In genomic region chr4:106749699-106750098, GRCm38 (mm10) we compare ENCODE assay signal across 8 mouse cellular contexts. TPM values are rescaled to one million over a fixed set of nuclear protein-coding genes. Genes with fewer than 3 reads are reported as not detected.
A peak's percentile ranks its signal among the peaks of the same experiment; 100 is the strongest.
DNase-seq lines count a peak whose midpoint lies in the region; ATAC-seq and TF ChIP-seq lines count a peak whose summit lies in the region.

No protein-coding gene starts in this region.

- peak overlapping the region; percentile 29 for H3K4me2 ChIP-seq in embryonic facial prominence, embryonic 15.5 days (replicated peaks)
- peak overlapping the region; percentile 46 for H3K4me2 ChIP-seq in kidney, embryonic 15.5 days
- H3K4me2 ChIP-seq in limb, embryonic 15.5 days: peak overlapping the region; percentile 32
- H3K4me2 ChIP-seq in midbrain, postnatal 0 days (ENCODE audit: low read depth, low read length, poor library complexity, severe bottlenecking): peak overlapping the region; percentile 28

- no peaks in the 10 kb centered on the region for H3K36me3 ChIP-seq in embryonic facial prominence, embryonic 15.5 days
- no peaks in the 10 kb centered on the region for H3K36me3 ChIP-seq in heart, embryonic 10.5 days
- H3K36me3 ChIP-seq in kidney, embryonic 15.5 days: no peaks in the 10 kb centered on the region
- 0 out of 2 replicates have a peak, but pooled peaks cover 4% of the 10 kb centered on the region for H3K36me3 ChIP-seq in limb, embryonic 15.5 days
- H3K36me3 ChIP-seq in midbrain, postnatal 0 days (ENCODE audit: insufficient read depth, low read length): no peaks in the 10 kb centered on the region
- no peaks in the 10 kb centered on the region for H3K36me3 ChIP-seq in testis, adult 2 months (ENCODE audit: control insufficient read depth, insufficient read depth, low read length)

- TF ChIP-seq CTCF in bone marrow, adult 2 months (IDR thresholded peaks at IDR 0.05; ENCODE audit: control insufficient read depth, insufficient read depth, low read length): peak; percentile 41; the same call in 1 of the 2 replicates
- peak; percentile 94 for TF ChIP-seq CTCF in midbrain, postnatal 0 days (IDR thresholded peaks at IDR 0.05)
- peak; percentile 59; the same call in 1 of the 2 replicates for TF ChIP-seq CTCF in testis, adult 2 months (IDR thresholded peaks at IDR 0.05; ENCODE audit: control insufficient read depth, insufficient read depth, insufficient replicate concordance, low read depth, low read length)

- peak; percentile 39 for DNase-seq in A20 (ENCODE audit: low read depth, low spot score)
- peak; percentile 87 for DNase-seq in heart, embryonic 10.5 days (ENCODE audit: low spot score)
- peak; percentile 84 for DNase-seq in midbrain, postnatal 0 days (ENCODE audit: low spot score)

- H3K27me3 ChIP-seq in embryonic facial prominence, embryonic 15.5 days: no peaks in the 10 kb centered on the region
- H3K27me3 ChIP-seq in heart, embryonic 10.5 days (ENCODE audit: insufficient read depth, poor library complexity, severe bottlenecking): no peaks in the 10 kb centered on the region
- H3K27me3 ChIP-seq in kidney, embryonic 15.5 days: no peaks in the 10 kb centered on the region
- no peaks in the 10 kb centered on the region for H3K27me3 ChIP-seq in limb, embryonic 15.5 days
- H3K27me3 ChIP-seq in midbrain, postnatal 0 days (ENCODE audit: insufficient read depth, low read length): no peaks in the 10 kb centered on the region
- no peaks in the 10 kb centered on the region for H3K27me3 ChIP-seq in testis, adult 2 months (ENCODE audit: control insufficient read depth, insufficient read depth, low read length)

- no peaks in the 10 kb centered on the region for H3K4me1 ChIP-seq in bone marrow, adult 2 months (ENCODE audit: control insufficient read depth, insufficient read depth, low read length)
- peaks cover 4% of the 10 kb centered on the region; the same call in 1 of the 2 replicates for H3K4me1 ChIP-seq in embryonic facial prominence, embryonic 15.5 days
- H3K4me1 ChIP-seq in heart, embryonic 10.5 days: peaks cover 11% of the 10 kb centered on the region; the same call in 1 of the 2 replicates
- peaks cover 13% of the 10 kb centered on the region for H3K4me1 ChIP-seq in kidney, embryonic 15.5 days
- peaks cover 4% of the 10 kb centered on the region; the same call in 1 of the 2 replicates for H3K4me1 ChIP-seq in limb, embryonic 15.5 days
- peaks cover 12% of the 10 kb centered on the region; the same call in 1 of the 2 replicates for H3K4me1 ChIP-seq in midbrain, postnatal 0 days (ENCODE audit: insufficient read depth, low read length)
- no peaks in the 10 kb centered on the region for H3K4me1 ChIP-seq in testis, adult 2 months (ENCODE audit: control insufficient read depth, insufficient read depth, low read length)

- peak; percentile 73 for ATAC-seq in embryonic facial prominence, embryonic 15.5 days (ENCODE audit: insufficient number of reproducible peaks, low FRiP score, low TSS enrichment, low read depth)
- peak; percentile 78 for ATAC-seq in kidney, embryonic 15.5 days (replicated peaks; ENCODE audit: low FRiP score)
- ATAC-seq in limb, embryonic 15.5 days (ENCODE audit: insufficient number of reproducible peaks, low FRiP score, low TSS enrichment, low read depth): peak; percentile 46
- peak; percentile 87 for ATAC-seq in midbrain, postnatal 0 days (ENCODE audit: low FRiP score)

- TF ChIP-seq POLR2A in bone marrow, adult 2 months (IDR thresholded peaks at IDR 0.05; ENCODE audit: borderline replicate concordance, control insufficient read depth, low read depth, low read length): no peak
- TF ChIP-seq POLR2A in testis, adult 2 months (IDR thresholded peaks at IDR 0.05; ENCODE audit: control insufficient read depth, low read depth, low read length): no peak

- H3K27ac ChIP-seq in bone marrow, adult 2 months (ENCODE audit: control insufficient read depth, insufficient read depth, low read depth, low read length, poor library complexity): no peak overlapping the region
- 0 out of 2 replicates have a peak overlapping the region, but pooled peaks have one; percentile 3 for H3K27ac ChIP-seq in embryonic facial prominence, embryonic 15.5 days (replicated peaks)
- peak overlapping the region; percentile 63 for H3K27ac ChIP-seq in heart, embryonic 10.5 days
- H3K27ac ChIP-seq in kidney, embryonic 15.5 days: no peak overlapping the region
- H3K27ac ChIP-seq in limb, embryonic 15.5 days: peak overlapping the region; percentile 50; the same call in 1 of the 2 replicates
- no peak overlapping the region for H3K27ac ChIP-seq in midbrain, postnatal 0 days (ENCODE audit: low read depth, low read length)
- H3K27ac ChIP-seq in testis, adult 2 months (ENCODE audit: control insufficient read depth, insufficient read depth, low read depth, low read length): no peak overlapping the region

- no peak overlapping the region for H3K4me3 ChIP-seq in bone marrow, adult 2 months (replicated peaks; ENCODE audit: control insufficient read depth, low read depth, low read length)
- H3K4me3 ChIP-seq in embryonic facial prominence, embryonic 15.5 days (replicated peaks): peak overlapping the region; percentile 16; the same call in 1 of the 2 replicates
- peak overlapping the region; percentile 37; the same call in 1 of the 2 replicates for H3K4me3 ChIP-seq in heart, embryonic 10.5 days
- H3K4me3 ChIP-seq in kidney, embryonic 15.5 days (replicated peaks): peak overlapping the region; percentile 11
- H3K4me3 ChIP-seq in limb, embryonic 15.5 days: peak overlapping the region; percentile 16; the same call in 1 of the 2 replicates
- peak overlapping the region; percentile 10; the same call in 1 of the 2 replicates for H3K4me3 ChIP-seq in midbrain, postnatal 0 days (ENCODE audit: low read depth, low read length)
- H3K4me3 ChIP-seq in testis, adult 2 months (ENCODE audit: control insufficient read depth, low read depth, low read length): no peak overlapping the region

- 63% methylated on average over 7 of the region's 7 CpGs for WGBS in bone marrow, adult 2 months
- 9% methylated on average over 7 of the region's 7 CpGs for WGBS in embryonic facial prominence, embryonic 15.5 days
- WGBS in heart, embryonic 10.5 days: 6% methylated on average over 7 of the region's 7 CpGs
- whole genome bisulfite sequencing in kidney, embryonic 15.5 days: 3% methylated on average over 7 of the region's 7 CpGs
- WGBS in limb, embryonic 15.5 days: 7% methylated on average over 7 of the region's 7 CpGs
- 2% methylated on average over 7 of the region's 7 CpGs for WGBS in midbrain, postnatal 0 days

- H3K9me3 ChIP-seq in embryonic facial prominence, embryonic 15.5 days (replicated peaks): no peaks in the 10 kb centered on the region
- no peaks in the 10 kb centered on the region for H3K9me3 ChIP-seq in heart, embryonic 10.5 days
- no peaks in the 10 kb centered on the region for H3K9me3 ChIP-seq in kidney, embryonic 15.5 days (replicated peaks)
- H3K9me3 ChIP-seq in limb, embryonic 15.5 days: no peaks in the 10 kb centered on the region
- H3K9me3 ChIP-seq in midbrain, postnatal 0 days (ENCODE audit: low read length): no peaks in the 10 kb centered on the region

- no peak overlapping the region for H3K9ac ChIP-seq in embryonic facial prominence, embryonic 15.5 days
- H3K9ac ChIP-seq in kidney, embryonic 15.5 days: no peak overlapping the region
- no peak overlapping the region for H3K9ac ChIP-seq in limb, embryonic 15.5 days
- 0 out of 2 replicates have a peak overlapping the region, but pooled peaks have one; percentile 24 for H3K9ac ChIP-seq in midbrain, postnatal 0 days (replicated peaks; ENCODE audit: low read length, poor library complexity, severe bottlenecking)

RNA-seq across cellular contexts. Expression of gene Fam151a, which starts 16.0 kb away (rescaled TPM):
- not detected in 2 replicates for polyA plus RNA-seq in bone marrow, adult 2 months (2011; ENCODE audit: insufficient read depth, insufficient read length, low replicate concordance, missing spikeins)
- 0.14 and 0.33 TPM in 2 replicates for polyA plus RNA-seq in embryonic facial prominence, embryonic 15.5 days (2015; fragmentation: Nextera tagmentation; extraction: Ambion mirVana)
- 0.23 and 0.33 TPM in 2 replicates for polyA plus RNA-seq in heart, embryonic 10.5 days (2016; fragmentation: Nextera tagmentation; extraction: Ambion mirVana)
- 5.3 and 5.7 TPM in 2 replicates for polyA plus RNA-seq in kidney, embryonic 15.5 days (2015; fragmentation: Nextera tagmentation; extraction: Ambion mirVana)
- 0.57 and 0.65 TPM in 2 replicates for polyA plus RNA-seq in limb, embryonic 15.5 days (2015; fragmentation: Nextera tagmentation; extraction: Ambion mirVana)
- total RNA-seq in midbrain, postnatal 0 days (2014; rRNA removed): not detected in 2 replicates
- not detected in 2 replicates for polyA plus RNA-seq in midbrain, postnatal 0 days (2015; fragmentation: Nextera tagmentation; extraction: Ambion mirVana)
- polyA plus RNA-seq in testis, adult 2 months (2012; rRNA removed): 1.0 and 1.1 TPM in 2 replicates

RNA-seq across cellular contexts. Expression of gene Mroh7, which starts 19.0 kb away (rescaled TPM):
- polyA plus RNA-seq in bone marrow, adult 2 months (2011; ENCODE audit: insufficient read depth, insufficient read length, low replicate concordance, missing spikeins): 1.1 and 4.6 TPM in 2 replicates
- 0.39 and 0.57 TPM in 2 replicates for polyA plus RNA-seq in embryonic facial prominence, embryonic 15.5 days (2015; fragmentation: Nextera tagmentation; extraction: Ambion mirVana)
- polyA plus RNA-seq in heart, embryonic 10.5 days (2016; fragmentation: Nextera tagmentation; extraction: Ambion mirVana): 0.43 and 0.83 TPM in 2 replicates
- 0.52 and 0.57 TPM in 2 replicates for polyA plus RNA-seq in kidney, embryonic 15.5 days (2015; fragmentation: Nextera tagmentation; extraction: Ambion mirVana)
- polyA plus RNA-seq in limb, embryonic 15.5 days (2015; fragmentation: Nextera tagmentation; extraction: Ambion mirVana): 0.15 and 0.29 TPM in 2 replicates
- 1.1 and 1.3 TPM in 2 replicates for total RNA-seq in midbrain, postnatal 0 days (2014; rRNA removed)
- polyA plus RNA-seq in midbrain, postnatal 0 days (2015; fragmentation: Nextera tagmentation; extraction: Ambion mirVana): 0.59 and 0.64 TPM in 2 replicates
- 158 and 166 TPM in 2 replicates for polyA plus RNA-seq in testis, adult 2 months (2012; rRNA removed)

RNA-seq across cellular contexts. Expression of gene Acot11, which starts 55.1 kb away (rescaled TPM):
- polyA plus RNA-seq in bone marrow, adult 2 months (2011; ENCODE audit: insufficient read depth, insufficient read length, low replicate concordance, missing spikeins): 1.7 and 4.4 TPM in 2 replicates
- polyA plus RNA-seq in embryonic facial prominence, embryonic 15.5 days (2015; fragmentation: Nextera tagmentation; extraction: Ambion mirVana): 3.0 and 4.1 TPM in 2 replicates
- 3.5 and 5.6 TPM in 2 replicates for polyA plus RNA-seq in heart, embryonic 10.5 days (2016; fragmentation: Nextera tagmentation; extraction: Ambion mirVana)
- 2.7 and 3.7 TPM in 2 replicates for polyA plus RNA-seq in kidney, embryonic 15.5 days (2015; fragmentation: Nextera tagmentation; extraction: Ambion mirVana)
- polyA plus RNA-seq in limb, embryonic 15.5 days (2015; fragmentation: Nextera tagmentation; extraction: Ambion mirVana): 4.0 and 4.8 TPM in 2 replicates
- total RNA-seq in midbrain, postnatal 0 days (2014; rRNA removed): 4.0 and 7.0 TPM in 2 replicates
- polyA plus RNA-seq in midbrain, postnatal 0 days (2015; fragmentation: Nextera tagmentation; extraction: Ambion mirVana): 1.8 and 2.1 TPM in 2 replicates
- 0.93 and 1.0 TPM in 2 replicates for polyA plus RNA-seq in testis, adult 2 months (2012; rRNA removed)

Comparison
In these comparisons a context has a peak if more than half of its experiments do, and no peak if none do; other contexts are left out.
1. H3K27ac ChIP-seq: peak in embryonic facial prominence, embryonic 15.5 days (single experiment), heart, embryonic 10.5 days (single experiment) and limb, embryonic 15.5 days (single experiment); none in bone marrow, adult 2 months (single experiment), kidney, embryonic 15.5 days (single experiment), midbrain, postnatal 0 days (single experiment) and testis, adult 2 months (single experiment).
2. H3K4me3 ChIP-seq: peak in embryonic facial prominence, embryonic 15.5 days (single experiment), heart, embryonic 10.5 days (single experiment), kidney, embryonic 15.5 days (single experiment), limb, embryonic 15.5 days (single experiment) and midbrain, postnatal 0 days (single experiment); none in bone marrow, adult 2 months (single experiment) and testis, adult 2 months (single experiment).
3. CTCF ChIP-seq: peak in every context shown above with its lines; median percentile 94 in midbrain, postnatal 0 days; 59 in testis, adult 2 months; 41 in bone marrow, adult 2 months.
4. RNA of gene Mroh7, which starts 19.0 kb away (polyA plus RNA-seq): 158 to 166 TPM in testis, adult 2 months; 1.1 to 4.6 TPM in bone marrow, adult 2 months, 0.59 to 0.64 TPM in midbrain, postnatal 0 days, 0.39 to 0.57 TPM in embryonic facial prominence, embryonic 15.5 days, 0.52 to 0.57 TPM in kidney, embryonic 15.5 days, 0.43 to 0.83 TPM in heart, embryonic 10.5 days and 0.15 to 0.29 TPM in limb, embryonic 15.5 days; every median in the first group is over 10 times any median in the second.
5. Peak in every context shown above with its lines, with median percentiles within 50 percentile points of each other: DNase-seq, ATAC-seq and H3K4me2 ChIP-seq.